Mouse (Mus musculus) testis, adult 2 months (tissue): Measurements from ENCODE around the gene Ppp1r21.

Source experiments
- CTCF ChIP-seq: fragments of 200-500 bp; IDR thresholded peaks from 2 replicates; pipeline ENCODE4 v1.5.1; 2012; ENCODE audit warnings: low read depth, mild to moderate bottlenecking, inconsistent platforms, low read length, moderate library complexity; ENCODE audit not compliant: control insufficient read depth, insufficient read depth, insufficient replicate concordance
- POLR2A ChIP-seq: fragments of 200-500 bp; IDR thresholded peaks from 2 replicates; pipeline ENCODE4 v1.6.1; 2012; ENCODE audit warnings: low read depth, mild to moderate bottlenecking, inconsistent platforms, low read length, moderate library complexity; ENCODE audit not compliant: control insufficient read depth

- TF ChIP-seq CTCF, result no peak
- no peak for TF ChIP-seq POLR2A
Measured at GRCm38 (mm10) chr17:88629381-88629759, 99.5 kb downstream of the Ppp1r21 start.
